Mouse (Mus musculus): ENCODE measurements around the gene Aven. TPM values are rescaled to one million over a fixed set of nuclear protein-coding genes. Genes with fewer than 3 reads are reported as not detected.

Aven gene
- polyA plus RNA-seq, 1 experiment from 2014 or later, result 6.5 TPM

DNA sequence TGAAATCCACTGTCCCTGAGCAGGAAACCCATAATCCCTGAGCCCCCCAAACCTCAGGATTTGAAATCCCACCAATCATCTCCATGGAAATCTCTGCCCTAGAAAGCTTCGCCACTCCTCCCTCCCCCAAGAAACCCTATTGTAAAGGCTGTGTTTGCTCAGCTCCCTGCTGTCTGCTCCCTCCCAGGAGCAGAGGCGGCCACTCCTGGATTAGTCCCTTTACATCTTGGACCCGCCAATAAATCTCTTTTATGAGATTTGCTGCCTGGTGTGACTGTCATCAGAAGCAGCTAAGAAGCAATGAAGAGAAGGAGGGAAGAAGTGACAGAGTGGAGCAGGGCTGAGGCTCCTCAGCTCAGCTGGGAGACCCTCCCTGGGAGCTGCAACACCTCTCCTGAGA is 124.4 kb downstream of the Aven start:
- Histone ChIP-seq H3K4me3 (no peak overlapping the region), H3K27me3 (no peaks in the 10 kb centered on the region), H3K4me2 (no peak overlapping the region), H3K9ac (no peak overlapping the region), H3K4me1 (no peaks in the 10 kb centered on the region), H3K27ac (no peak overlapping the region), H3K9me3 (no peaks in the 10 kb centered on the region), H3K36me3 (no peaks in the 10 kb centered on the region)
- ATAC-seq (ENCODE audit: insufficient number of reproducible peaks, insufficient read depth, low FRiP score, low TSS enrichment, low read depth), result no peak
- 34% methylated on average over 3 of the region's 3 CpGs for WGBS

DNA sequence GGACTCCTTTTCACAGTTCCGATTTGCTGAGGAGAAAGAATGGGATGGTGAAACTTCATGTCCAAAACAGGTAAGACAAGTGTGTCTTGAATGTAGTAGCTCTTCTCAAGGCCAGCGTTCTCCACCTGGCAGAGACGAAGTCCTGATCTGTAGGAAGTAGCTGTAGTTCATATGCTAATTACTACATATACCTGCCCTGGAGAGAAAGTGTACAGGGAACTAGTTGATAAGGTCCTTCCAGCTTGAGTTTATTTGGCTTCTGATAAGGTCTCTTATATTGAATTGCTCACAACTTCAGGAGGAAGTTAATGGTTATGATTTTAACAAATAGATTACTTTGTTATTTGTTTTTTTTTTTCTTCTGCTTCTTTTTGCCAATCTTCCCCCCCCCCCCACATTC is 132.4 kb downstream of the Aven start:
- H3K36me3 ChIP-seq, result no peaks in the 10 kb centered on the region
- no peak overlapping the region for H3K27ac ChIP-seq
- ATAC-seq (ENCODE audit: insufficient number of reproducible peaks, insufficient read depth, low FRiP score, low TSS enrichment, low read depth), result no peak
- H3K27me3 ChIP-seq, result no peaks in the 10 kb centered on the region
- H3K9me3 ChIP-seq, result no peaks in the 10 kb centered on the region
- H3K9ac ChIP-seq, result no peak overlapping the region
- no peak overlapping the region for H3K4me3 ChIP-seq
- WGBS, result 89% methylated on average over 3 of the region's 3 CpGs
- no peaks in the 10 kb centered on the region for H3K4me1 ChIP-seq
- H3K4me2 ChIP-seq, result no peak overlapping the region

DNA sequence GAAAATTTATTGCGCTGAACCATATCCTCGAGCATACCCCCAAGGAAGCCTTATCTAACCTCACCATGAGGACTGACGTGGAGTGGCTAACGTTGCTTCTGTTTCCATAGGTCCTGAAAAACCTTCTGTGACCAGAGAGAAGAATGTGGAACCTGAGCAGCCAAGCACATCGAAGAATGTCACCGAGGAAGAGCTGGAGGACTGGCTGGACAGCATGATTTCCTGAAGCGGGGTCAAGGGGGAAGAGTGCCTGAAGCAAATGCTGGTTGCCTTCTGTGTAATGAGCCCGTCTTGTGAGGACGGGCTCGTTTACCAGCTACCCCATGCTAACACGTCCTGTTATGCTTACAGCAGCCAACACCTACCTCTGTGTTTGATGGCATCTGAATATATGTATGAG is 137.9 kb downstream of the Aven start:
- H3K36me3 ChIP-seq, result no peaks in the 10 kb centered on the region
- WGBS, result 73% methylated on average over 11 of the region's 11 CpGs
- H3K27ac ChIP-seq, result no peak overlapping the region
- H3K4me3 ChIP-seq, result no peak overlapping the region
- no peaks in the 10 kb centered on the region for H3K4me1 ChIP-seq
- H3K9me3 ChIP-seq, result no peaks in the 10 kb centered on the region
- no peak for ATAC-seq (ENCODE audit: insufficient number of reproducible peaks, insufficient read depth, low FRiP score, low TSS enrichment, low read depth)
- no peaks in the 10 kb centered on the region for H3K27me3 ChIP-seq
- no peak overlapping the region for H3K9ac ChIP-seq
- H3K4me2 ChIP-seq, result no peak overlapping the region

DNA sequence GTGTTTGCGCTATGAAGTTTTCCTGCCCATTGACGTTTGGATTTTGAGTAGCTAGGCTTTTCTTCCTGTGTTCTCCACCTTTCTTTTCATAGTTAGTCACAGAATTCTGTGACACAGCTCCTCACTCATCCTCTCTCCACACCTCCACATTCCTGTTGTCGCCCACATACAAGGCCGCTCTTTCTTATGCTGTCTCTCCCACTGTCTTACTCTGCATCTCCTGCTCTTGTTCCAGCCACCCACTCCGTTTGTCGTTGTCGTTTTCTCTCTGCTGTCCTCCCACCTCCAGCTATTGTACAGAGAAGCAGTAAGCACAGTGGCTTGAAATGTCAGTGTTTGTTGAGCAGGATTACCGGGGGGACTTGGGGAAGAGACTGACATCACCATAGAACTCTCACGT is 139.8 kb downstream of the Aven start:
- WGBS, result 90% methylated on average over 9 of the region's 9 CpGs
- no peaks in the 10 kb centered on the region for H3K27me3 ChIP-seq
- no peak overlapping the region for H3K27ac ChIP-seq
- no peak overlapping the region for H3K4me3 ChIP-seq
- H3K9me3 ChIP-seq, result no peaks in the 10 kb centered on the region
- H3K9ac ChIP-seq, result no peak overlapping the region
- no peaks in the 10 kb centered on the region for H3K4me1 ChIP-seq
- no peaks in the 10 kb centered on the region for H3K36me3 ChIP-seq
- no peak for ATAC-seq (ENCODE audit: insufficient number of reproducible peaks, insufficient read depth, low FRiP score, low TSS enrichment, low read depth)
- H3K4me2 ChIP-seq, result no peak overlapping the region

DNA sequence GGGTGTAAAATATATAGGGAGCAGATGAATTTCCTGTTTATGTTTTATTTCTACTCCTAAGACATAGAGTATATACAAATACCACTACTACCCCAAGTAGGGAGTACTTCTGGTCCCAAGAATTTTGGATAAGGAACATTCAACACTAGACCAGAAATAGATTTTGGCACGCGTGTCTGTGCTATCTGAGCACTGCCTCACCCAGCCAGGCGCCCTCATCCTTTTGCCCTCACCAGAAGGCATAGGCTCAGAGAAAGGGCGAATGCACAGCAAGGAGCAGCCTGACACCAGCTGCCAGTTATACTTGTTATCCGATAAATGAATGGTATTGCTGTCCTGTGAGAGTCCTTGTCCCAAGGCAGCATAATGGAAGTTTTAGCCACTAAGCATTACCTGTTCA is 144.4 kb downstream of the Aven start:
- ATAC-seq (ENCODE audit: insufficient number of reproducible peaks, insufficient read depth, low FRiP score, low TSS enrichment, low read depth), result no peak
- no peaks in the 10 kb centered on the region for H3K9me3 ChIP-seq
- no peak overlapping the region for H3K9ac ChIP-seq
- H3K4me2 ChIP-seq, result no peak overlapping the region
- 91% methylated on average over 5 of the region's 5 CpGs for WGBS
- no peak overlapping the region for H3K4me3 ChIP-seq
- no peaks in the 10 kb centered on the region for H3K4me1 ChIP-seq
- H3K27ac ChIP-seq, result no peak overlapping the region
- no peaks in the 10 kb centered on the region for H3K36me3 ChIP-seq
- no peaks in the 10 kb centered on the region for H3K27me3 ChIP-seq

DNA sequence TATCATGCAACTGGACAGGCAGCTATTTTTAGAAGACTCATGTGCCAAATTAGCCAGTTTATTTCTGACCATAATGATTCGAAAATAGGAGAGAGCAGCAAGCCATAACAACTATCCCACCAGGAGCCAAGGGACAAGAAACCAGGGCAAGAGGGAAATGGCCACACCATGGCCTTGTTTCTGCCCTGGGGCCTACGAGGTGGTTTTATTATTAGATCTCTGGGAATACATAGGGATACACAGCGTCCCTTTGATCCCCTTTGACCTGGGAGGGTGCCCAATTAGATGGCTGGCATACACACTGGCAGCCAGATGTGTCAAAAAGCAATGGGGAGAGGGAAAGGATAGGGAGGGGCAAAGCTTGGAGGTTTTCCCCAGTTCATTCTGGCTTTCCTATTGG is 161.1 kb downstream of the Aven start:
- H3K27me3 ChIP-seq, result no peaks in the 10 kb centered on the region
- no peaks in the 10 kb centered on the region for H3K9me3 ChIP-seq
- H3K4me1 ChIP-seq, result no peaks in the 10 kb centered on the region
- no peak overlapping the region for H3K27ac ChIP-seq
- no peak overlapping the region for H3K4me2 ChIP-seq
- 64% methylated on average over 3 of the region's 3 CpGs for WGBS
- ATAC-seq (ENCODE audit: insufficient number of reproducible peaks, insufficient read depth, low FRiP score, low TSS enrichment, low read depth), result no peak
- H3K36me3 ChIP-seq, result no peaks in the 10 kb centered on the region
- H3K4me3 ChIP-seq, result no peak overlapping the region
- no peak overlapping the region for H3K9ac ChIP-seq

DNA sequence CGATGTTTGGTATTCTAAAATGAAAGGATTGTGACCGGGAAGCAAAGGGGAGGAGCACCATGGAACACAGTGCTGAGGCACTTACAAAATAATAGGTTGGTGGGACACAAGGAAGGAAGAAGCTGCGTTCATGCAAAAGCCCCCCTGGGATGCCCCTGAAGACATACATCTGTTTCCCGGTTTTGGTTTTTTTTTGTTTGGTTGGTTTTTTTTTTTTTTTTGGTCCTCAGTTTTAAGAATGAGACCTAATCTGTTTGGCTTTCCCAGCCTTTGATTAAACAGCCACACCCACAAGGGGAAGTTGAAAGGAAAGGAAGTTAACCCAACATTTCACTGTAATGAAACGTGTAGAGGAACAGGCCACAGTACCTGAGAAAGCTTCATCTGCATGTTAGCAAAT is 163.4 kb downstream of the Aven start:
- 52% methylated on average over 5 of the region's 5 CpGs for WGBS
- Histone ChIP-seq H3K27ac (no peak overlapping the region), H3K9ac (no peak overlapping the region), H3K4me2 (no peak overlapping the region), H3K27me3 (no peaks in the 10 kb centered on the region), H3K4me1 (no peaks in the 10 kb centered on the region), H3K9me3 (no peaks in the 10 kb centered on the region), H3K4me3 (no peak overlapping the region), H3K36me3 (no peaks in the 10 kb centered on the region)
- no peak for ATAC-seq (ENCODE audit: insufficient number of reproducible peaks, insufficient read depth, low FRiP score, low TSS enrichment, low read depth)

DNA sequence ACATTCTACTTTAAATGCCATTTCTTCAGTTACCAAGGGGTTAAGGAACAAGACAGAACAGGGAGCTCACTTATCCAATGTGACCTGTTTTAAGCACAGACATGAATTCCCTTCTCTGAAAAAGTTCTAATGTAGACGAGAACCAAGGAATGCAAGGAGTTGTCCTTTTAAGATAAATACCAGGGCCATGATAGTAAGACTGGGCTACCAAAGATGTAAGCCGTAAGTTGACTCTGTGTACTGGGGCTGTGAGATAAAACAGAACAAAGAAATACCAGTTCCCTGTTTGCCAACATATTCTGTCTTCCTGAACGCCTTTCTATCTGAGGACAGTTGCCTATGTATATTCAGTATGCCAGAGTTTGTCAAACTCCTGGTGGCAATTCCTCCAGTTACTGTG is 176.7 kb downstream of the Aven start:
- Histone ChIP-seq H3K27ac (no peak overlapping the region), H3K9ac (no peak overlapping the region), H3K4me1 (0 out of 2 replicates have a peak, but pooled peaks cover 3% of the 10 kb centered on the region), H3K9me3 (no peaks in the 10 kb centered on the region), H3K4me2 (no peak overlapping the region), H3K27me3 (no peaks in the 10 kb centered on the region), H3K4me3 (no peak overlapping the region), H3K36me3 (no peaks in the 10 kb centered on the region)
- ATAC-seq (ENCODE audit: insufficient number of reproducible peaks, insufficient read depth, low FRiP score, low TSS enrichment, low read depth), result no peak
- WGBS, result 77% methylated on average over 3 of the region's 3 CpGs

DNA sequence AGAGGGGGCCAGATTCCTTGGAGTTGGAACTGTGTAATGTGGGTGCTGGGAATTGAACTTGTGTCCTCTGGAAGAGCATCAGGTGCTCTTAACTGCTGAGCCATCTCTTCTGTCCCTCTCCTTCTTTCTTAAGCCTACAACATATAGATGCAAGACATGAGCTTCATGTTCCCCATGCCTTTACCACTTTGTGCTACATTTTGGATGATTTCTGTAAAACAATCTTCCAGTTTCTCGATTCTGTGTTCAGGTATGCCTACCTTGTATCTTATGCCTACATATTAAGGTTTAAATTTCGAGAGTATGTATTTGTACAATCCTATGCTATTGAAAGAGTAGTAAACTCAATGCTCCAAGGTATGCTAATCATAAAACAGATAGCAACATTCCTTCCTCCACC is 183.4 kb downstream of the Aven start:
- no peaks in the 10 kb centered on the region for H3K27me3 ChIP-seq
- no peaks in the 10 kb centered on the region for H3K4me1 ChIP-seq
- ATAC-seq (ENCODE audit: insufficient number of reproducible peaks, insufficient read depth, low FRiP score, low TSS enrichment, low read depth), result no peak
- no peaks in the 10 kb centered on the region for H3K9me3 ChIP-seq
- no peak overlapping the region for H3K27ac ChIP-seq
- H3K36me3 ChIP-seq, result no peaks in the 10 kb centered on the region
- no peak overlapping the region for H3K4me3 ChIP-seq
- H3K4me2 ChIP-seq, result no peak overlapping the region
- WGBS, result 77% methylated on average over 2 of the region's 2 CpGs
- H3K9ac ChIP-seq, result no peak overlapping the region

DNA sequence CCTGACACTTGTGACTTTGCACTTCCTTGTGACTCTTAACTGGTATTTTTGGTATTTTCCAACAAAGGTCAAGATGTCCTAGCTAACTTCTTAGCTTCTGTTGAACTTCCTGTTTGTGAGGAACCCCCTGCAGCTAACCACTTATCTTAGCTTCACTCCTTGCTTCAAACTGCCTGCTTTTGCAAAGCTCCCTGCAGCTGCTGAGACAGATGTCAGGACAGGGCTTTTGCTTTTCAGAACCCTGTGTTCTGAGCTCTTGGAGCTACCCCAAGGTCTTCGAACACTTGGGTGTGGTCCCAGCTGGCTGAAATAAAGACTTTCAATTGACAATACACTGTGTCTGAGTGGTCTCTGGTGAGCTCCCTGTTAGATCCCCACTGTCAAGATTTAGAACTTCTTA is 184.0 kb downstream of the Aven start:
- no peak overlapping the region for H3K4me2 ChIP-seq
- no peaks in the 10 kb centered on the region for H3K27me3 ChIP-seq
- H3K27ac ChIP-seq, result no peak overlapping the region
- H3K9me3 ChIP-seq, result no peaks in the 10 kb centered on the region
- no peak overlapping the region for H3K4me3 ChIP-seq
- H3K9ac ChIP-seq, result no peak overlapping the region
- ATAC-seq (ENCODE audit: insufficient number of reproducible peaks, insufficient read depth, low FRiP score, low TSS enrichment, low read depth), result no peak
- no peaks in the 10 kb centered on the region for H3K4me1 ChIP-seq
- WGBS, result 62% methylated on average over 1 of the region's 1 CpGs
- H3K36me3 ChIP-seq, result no peaks in the 10 kb centered on the region

DNA sequence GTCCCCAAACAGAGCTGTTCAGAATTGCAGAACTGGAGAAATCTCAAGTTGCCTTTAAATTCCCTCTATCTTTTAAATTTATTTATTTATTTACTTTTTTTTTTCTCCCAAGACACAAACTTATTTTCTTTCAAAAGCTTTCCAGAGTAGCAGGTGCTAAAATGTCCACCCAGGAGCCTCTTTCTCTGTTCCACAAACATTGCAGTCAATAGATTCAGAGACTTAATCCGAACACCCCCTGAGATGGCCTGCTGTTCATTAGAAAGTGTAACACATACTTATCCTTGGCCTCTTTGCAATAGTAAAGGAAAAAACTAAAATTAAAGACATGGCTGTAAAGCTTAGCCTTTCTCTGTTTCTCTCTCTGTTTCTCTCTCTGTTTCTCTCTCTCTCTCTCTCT is 184.5 kb downstream of the Aven start:
- no peaks in the 10 kb centered on the region for H3K36me3 ChIP-seq
- 51% methylated on average over 1 of the region's 1 CpGs for WGBS
- H3K27me3 ChIP-seq, result no peaks in the 10 kb centered on the region
- H3K4me1 ChIP-seq, result no peaks in the 10 kb centered on the region
- ATAC-seq (ENCODE audit: insufficient number of reproducible peaks, insufficient read depth, low FRiP score, low TSS enrichment, low read depth), result no peak
- H3K9me3 ChIP-seq, result no peaks in the 10 kb centered on the region
- no peak overlapping the region for H3K4me3 ChIP-seq
- no peak overlapping the region for H3K27ac ChIP-seq
- no peak overlapping the region for H3K9ac ChIP-seq
- no peak overlapping the region for H3K4me2 ChIP-seq

DNA sequence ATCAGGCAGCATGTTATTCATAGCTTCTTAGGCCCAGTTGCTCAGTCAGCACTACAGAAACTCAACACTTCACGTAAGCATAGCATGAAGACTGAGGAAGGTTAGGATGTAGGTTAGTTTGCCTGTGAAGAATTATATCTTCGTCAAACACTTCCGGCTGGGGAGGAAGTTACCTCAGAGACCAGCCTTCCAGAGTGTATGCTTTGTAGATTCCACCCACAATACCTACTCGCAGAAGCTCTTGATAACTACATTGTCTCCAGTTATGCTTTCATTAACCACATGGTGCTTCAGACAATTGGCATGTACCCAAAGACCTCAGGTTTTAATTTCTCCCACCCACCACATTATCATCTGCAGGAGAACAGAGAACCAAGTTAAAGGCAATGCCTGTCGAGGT is 189.1 kb downstream of the Aven start:
- Histone ChIP-seq H3K27me3 (no peaks in the 10 kb centered on the region), H3K4me2 (no peak overlapping the region), H3K9me3 (no peaks in the 10 kb centered on the region), H3K4me3 (no peak overlapping the region), H3K36me3 (no peaks in the 10 kb centered on the region), H3K9ac (no peak overlapping the region), H3K27ac (no peak overlapping the region), H3K4me1 (no peaks in the 10 kb centered on the region)
- 78% methylated on average over 5 of the region's 5 CpGs for WGBS
- no peak for ATAC-seq (ENCODE audit: insufficient number of reproducible peaks, insufficient read depth, low FRiP score, low TSS enrichment, low read depth)

Data from embryonic facial prominence, embryonic 13.5 days (tissue).